Mouse (Mus musculus) neural tube, embryonic 14.5 days (tissue): ENCODE results near the gene St3gal3. TPM values are rescaled to one million over a fixed set of nuclear protein-coding genes. Genes with fewer than 3 reads are reported as not detected.

ENCODE experiments used
- ATAC-seq: fragments of 200-750 bp; cut with Nextera tagmentation; 2 replicates; pipeline ENCODE4 v1.8.0; 2017; ENCODE audit warnings: low read depth, mild to moderate bottlenecking, moderate TSS enrichment, moderate library complexity
- H3K27ac ChIP-seq: fragments of 300-500 bp; sonication (generic); 2 replicates; pipeline ENCODE4 v1.5.1; 2014; ENCODE audit warnings: low read depth, mild to moderate bottlenecking, control low read depth, low read length, moderate library complexity, mixed read lengths
- H3K27me3 ChIP-seq: fragments of 300-500 bp; sonication (generic); 2 replicates; pipeline ENCODE4 v1.6.1; 2014; ENCODE audit warnings: low read length; ENCODE audit not compliant: control insufficient read depth, insufficient read depth
- H3K36me3 ChIP-seq: fragments of 300-500 bp; sonication (generic); 2 replicates; pipeline ENCODE4 v1.6.1; 2014; ENCODE audit warnings: low read length, mixed read lengths; ENCODE audit not compliant: control insufficient read depth, insufficient read depth
- H3K4me1 ChIP-seq: fragments of 300-500 bp; sonication (generic); 2 replicates; pipeline ENCODE4 v1.6.1; 2014; ENCODE audit warnings: low read length; ENCODE audit not compliant: control insufficient read depth, insufficient read depth
- H3K4me2 ChIP-seq: fragments of 300-500 bp; sonication (generic); 2 replicates; pipeline ENCODE4 v1.6.1; 2014; ENCODE audit warnings: mild to moderate bottlenecking, low read depth, low read length, control low read depth
- H3K4me3 ChIP-seq: fragments of 300-500 bp; sonication (generic); 2 replicates; pipeline ENCODE4 v1.5.1; 2014; ENCODE audit warnings: low read depth, low read length, control low read depth, mixed read lengths
- H3K9ac ChIP-seq: fragments of 300-500 bp; sonication (generic); replicated peaks from 2 replicates; pipeline ENCODE4 v1.6.1; 2014; ENCODE audit warnings: low read depth, mild to moderate bottlenecking, control low read depth, low read length, mixed read lengths
- H3K9me3 ChIP-seq: fragments of 300-500 bp; sonication (generic); 2 replicates; pipeline ENCODE4 v1.6.1; 2016; ENCODE audit warnings: low read length; ENCODE audit not compliant: control insufficient read depth
- WGBS: fragments of 180-500 bp; shearing (Covaris S2); extraction: QIAGEN DNeasy Blood & Tissue Kit; methylation state at CpG from one replicate; pipeline ENCODE4 v1.1.7; 2014; 5-methylcytosine and 5-hydroxymethylcytosine counted together
- polyA plus RNA-seq: library from polyadenylated mRNA; unstranded; fragments of >200 nt; fragmentation: Nextera tagmentation; extraction: Ambion mirVana; gene quantifications from 2 replicates; pipeline ENCODE4 v1.2.1, GENCODE M21; 2014

The St3gal3 gene
- polyA plus RNA-seq, 1 experiment from 2014 or later = 10.6 TPM

DNA sequence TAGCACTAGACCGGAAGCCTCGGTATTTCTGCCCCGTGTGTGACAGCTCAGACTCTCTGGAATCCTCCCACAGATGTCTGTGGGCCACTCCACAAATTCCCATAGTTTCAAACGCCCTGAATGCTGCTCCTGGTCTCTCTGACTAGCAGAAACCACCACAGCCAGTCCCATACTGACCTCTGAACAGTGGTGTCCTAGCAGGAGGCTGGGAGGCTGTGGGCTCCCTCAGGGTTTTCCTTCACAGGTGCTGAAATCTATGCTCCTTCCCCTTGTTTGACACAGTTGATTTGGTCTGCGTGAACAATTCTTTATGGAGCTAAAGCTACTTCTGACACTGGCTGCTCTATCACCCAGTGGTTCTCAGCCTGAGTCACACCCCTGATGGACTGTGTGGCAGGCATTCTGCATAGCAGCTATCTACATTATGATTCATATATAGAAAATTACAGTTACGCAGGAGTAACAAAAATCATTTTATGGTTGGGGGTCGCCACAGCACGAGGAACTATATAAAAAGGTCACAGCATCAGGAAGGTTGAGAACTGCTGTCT, 31.4 kb downstream of the St3gal3 start:
- no peaks in the 10 kb centered on the region for H3K9me3 ChIP-seq
- H3K9ac ChIP-seq = no peak overlapping the region
- no peak for ATAC-seq
- H3K4me2 ChIP-seq = no peak overlapping the region
- no peak overlapping the region for H3K27ac ChIP-seq
- 82% methylated on average over 8 of the region's 8 CpGs for WGBS
- H3K27me3 ChIP-seq = no peaks in the 10 kb centered on the region
- no peaks in the 10 kb centered on the region for H3K36me3 ChIP-seq
- no peak overlapping the region for H3K4me3 ChIP-seq
- no peaks in the 10 kb centered on the region for H3K4me1 ChIP-seq

DNA sequence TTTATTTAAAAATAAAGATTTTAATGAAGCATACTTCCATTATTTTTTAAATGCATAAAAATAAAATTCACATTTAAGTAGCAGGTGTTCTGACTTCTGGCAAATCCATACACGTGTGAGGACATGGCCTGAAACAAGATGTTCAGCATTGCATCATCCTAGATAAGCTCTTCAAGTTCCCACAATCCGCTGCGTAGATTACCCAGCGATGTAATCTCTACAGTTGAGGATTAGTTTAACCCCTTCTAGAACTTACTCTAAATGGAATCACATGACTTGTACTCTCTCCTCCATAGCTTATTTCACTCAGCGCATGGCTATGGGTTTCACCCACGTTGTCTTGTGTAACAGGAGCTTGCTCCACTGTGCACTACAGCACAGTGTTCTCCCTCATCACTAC, 33.2 kb downstream of the St3gal3 start:
- ATAC-seq = no peak
- no peak overlapping the region for H3K27ac ChIP-seq
- no peak overlapping the region for H3K9ac ChIP-seq
- H3K4me2 ChIP-seq = no peak overlapping the region
- WGBS = 90% methylated on average over 6 of the region's 6 CpGs
- no peaks in the 10 kb centered on the region for H3K9me3 ChIP-seq
- no peaks in the 10 kb centered on the region for H3K36me3 ChIP-seq
- no peaks in the 10 kb centered on the region for H3K4me1 ChIP-seq
- H3K27me3 ChIP-seq = no peaks in the 10 kb centered on the region
- H3K4me3 ChIP-seq = no peak overlapping the region

DNA sequence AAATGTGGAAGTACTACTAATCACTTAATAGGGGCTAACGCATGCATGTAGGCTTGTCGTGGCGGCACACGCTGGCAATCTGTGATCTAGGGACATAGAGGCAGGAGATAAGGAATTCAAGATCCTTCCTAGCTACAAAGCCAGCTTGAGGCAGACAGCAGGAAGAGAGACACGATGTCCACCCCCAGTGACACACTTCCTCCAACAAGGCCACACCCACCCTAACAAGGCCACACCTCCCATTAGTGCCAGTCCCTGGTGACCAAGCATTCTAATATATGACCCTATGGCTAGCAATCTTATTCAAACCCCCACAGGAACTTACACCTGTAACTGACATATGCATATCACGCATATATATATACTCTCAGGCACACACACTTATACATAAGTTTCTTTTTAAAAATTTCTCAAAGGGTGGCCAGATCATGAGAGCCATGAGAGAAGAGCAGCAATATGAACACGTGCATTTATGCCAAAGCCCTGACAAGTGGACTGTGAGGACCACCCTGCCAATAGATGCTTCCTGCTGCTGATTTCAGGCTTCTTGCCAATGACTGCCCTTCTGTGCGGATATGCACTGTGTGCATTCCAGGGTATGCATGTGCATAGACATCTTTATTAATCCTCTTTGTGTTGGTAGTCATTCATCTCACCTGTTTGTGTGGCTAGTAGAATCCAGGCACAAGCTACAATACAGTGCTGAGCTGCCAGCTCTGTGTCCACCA, 34.9 kb downstream of the St3gal3 start:
- no peaks in the 10 kb centered on the region for H3K9me3 ChIP-seq
- no peak overlapping the region for H3K4me3 ChIP-seq

DNA sequence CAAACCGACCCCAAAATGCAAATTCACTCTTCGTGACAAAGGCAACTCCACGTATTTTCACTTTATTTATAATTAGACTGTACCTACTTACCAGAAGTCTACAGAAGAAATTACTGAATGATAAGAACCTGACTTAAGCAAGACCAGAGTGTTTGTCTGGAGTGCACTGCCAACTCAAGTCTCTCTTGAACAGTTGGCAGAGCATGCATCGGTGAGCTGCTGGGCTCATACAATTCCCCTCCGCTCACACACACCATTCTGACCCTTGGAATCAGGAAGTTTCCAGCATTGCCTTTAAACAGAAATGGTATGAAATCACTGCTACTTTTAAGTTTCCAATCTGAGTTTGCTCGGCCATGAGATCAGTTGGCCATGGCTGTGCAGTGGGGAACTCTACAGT, 36.1 kb downstream of the St3gal3 start:
- Histone ChIP-seq H3K9ac (no peak overlapping the region), H3K27me3 (no peaks in the 10 kb centered on the region), H3K4me1 (no peaks in the 10 kb centered on the region), H3K9me3 (no peaks in the 10 kb centered on the region), H3K27ac (no peak overlapping the region), H3K4me3 (no peak overlapping the region), H3K4me2 (no peak overlapping the region), H3K36me3 (no peaks in the 10 kb centered on the region)
- 97% methylated on average over 6 of the region's 6 CpGs for WGBS
- no peak for ATAC-seq

More for the DNA sequence above, 34.9 kb downstream of the St3gal3 start:
- Histone ChIP-seq H3K4me2 (no peak overlapping the region), H3K27me3 (no peaks in the 10 kb centered on the region), H3K36me3 (no peaks in the 10 kb centered on the region), H3K9ac (no peak overlapping the region), H3K27ac (no peak overlapping the region), H3K4me1 (no peaks in the 10 kb centered on the region)
- no peak for ATAC-seq
- WGBS = 91% methylated on average over 8 of the region's 8 CpGs

DNA sequence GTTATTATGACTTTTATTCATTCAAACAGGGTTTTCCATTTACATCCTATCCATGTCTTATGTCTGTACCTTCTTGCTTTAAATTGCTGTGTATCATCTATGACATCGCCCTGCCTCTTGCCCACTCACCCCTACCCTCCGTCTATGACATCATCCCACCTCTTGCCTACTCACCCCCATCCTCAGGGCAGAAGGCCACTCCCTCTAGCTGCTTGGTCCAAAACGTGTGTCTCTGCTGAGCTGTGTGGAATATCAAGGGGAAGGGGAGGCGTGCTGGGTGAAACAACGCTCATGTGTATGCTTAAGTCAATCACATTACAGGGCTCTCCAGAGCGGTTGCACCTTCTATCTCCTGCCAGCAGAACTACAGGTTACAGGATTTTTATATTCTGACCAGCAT, 38.6 kb downstream of the St3gal3 start:
- 81% methylated on average over 6 of the region's 6 CpGs for WGBS
- Histone ChIP-seq H3K4me2 (no peak overlapping the region), H3K27me3 (no peaks in the 10 kb centered on the region), H3K9me3 (no peaks in the 10 kb centered on the region), H3K4me1 (no peaks in the 10 kb centered on the region), H3K9ac (no peak overlapping the region), H3K36me3 (no peaks in the 10 kb centered on the region), H3K27ac (no peak overlapping the region), H3K4me3 (no peak overlapping the region)
- no peak for ATAC-seq

DNA sequence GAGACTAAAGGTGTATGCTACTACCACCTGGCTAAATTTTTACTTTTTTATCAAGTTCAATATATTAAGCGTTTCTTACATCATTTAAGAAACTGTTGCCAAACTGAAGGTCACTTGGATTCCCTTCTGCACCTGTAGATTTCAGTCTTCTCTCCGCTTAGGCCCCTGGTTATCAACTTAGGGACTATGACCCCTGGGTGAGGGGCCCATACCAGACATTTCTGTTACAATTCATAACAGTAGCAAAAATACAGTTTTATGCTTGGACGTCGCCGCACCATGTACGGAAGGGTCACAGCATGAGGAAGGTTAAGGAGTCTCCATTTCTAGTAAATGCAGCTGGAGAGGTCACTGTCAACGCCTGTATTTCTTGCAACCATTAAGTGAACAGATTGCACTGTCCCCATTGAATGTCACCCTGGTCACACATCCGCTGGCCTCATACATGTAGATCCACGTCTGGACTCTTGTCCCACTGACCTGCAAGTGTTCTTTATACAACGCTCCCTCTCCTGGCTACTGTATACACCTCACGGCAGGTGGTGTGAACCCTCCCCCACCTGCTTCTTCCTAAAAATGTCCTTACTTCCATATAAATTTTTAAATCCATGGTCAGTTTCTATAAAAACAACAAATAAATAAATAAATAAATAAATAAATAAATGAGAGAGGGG, 41.8 kb downstream of the St3gal3 start:
- no peak for ATAC-seq
- Histone ChIP-seq H3K9ac (no peak overlapping the region), H3K36me3 (no peaks in the 10 kb centered on the region), H3K4me2 (no peak overlapping the region), H3K27me3 (no peaks in the 10 kb centered on the region), H3K4me3 (no peak overlapping the region), H3K27ac (no peak overlapping the region), H3K4me1 (no peaks in the 10 kb centered on the region), H3K9me3 (no peaks in the 10 kb centered on the region)
- 96% methylated on average over 11 of the region's 11 CpGs for WGBS

DNA sequence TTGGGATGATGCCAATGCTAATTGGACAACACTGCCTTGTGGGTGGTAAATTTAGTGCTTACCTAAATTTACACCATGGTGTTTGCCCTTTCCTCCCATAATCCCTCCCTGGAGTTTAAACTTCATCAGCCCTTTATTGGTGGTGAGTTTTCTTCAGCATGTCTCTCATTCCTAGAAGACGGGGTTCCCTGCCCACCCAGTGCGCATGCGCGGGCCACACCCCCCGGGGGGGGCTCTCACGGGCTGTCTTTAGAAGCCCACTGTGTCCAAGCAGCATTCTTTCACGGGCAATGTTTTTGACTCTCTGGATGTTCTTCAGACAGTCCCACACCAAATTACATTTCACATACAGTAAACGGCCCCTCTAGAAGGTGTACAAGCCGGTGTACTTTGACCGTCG, 44.3 kb downstream of the St3gal3 start:
- Histone ChIP-seq H3K9me3 (no peaks in the 10 kb centered on the region), H3K4me2 (no peak overlapping the region), H3K27me3 (no peaks in the 10 kb centered on the region), H3K4me1 (no peaks in the 10 kb centered on the region), H3K36me3 (no peaks in the 10 kb centered on the region), H3K9ac (no peak overlapping the region), H3K4me3 (no peak overlapping the region), H3K27ac (no peak overlapping the region)
- ATAC-seq = no peak
- 92% methylated on average over 11 of the region's 11 CpGs for whole genome bisulfite sequencing

DNA sequence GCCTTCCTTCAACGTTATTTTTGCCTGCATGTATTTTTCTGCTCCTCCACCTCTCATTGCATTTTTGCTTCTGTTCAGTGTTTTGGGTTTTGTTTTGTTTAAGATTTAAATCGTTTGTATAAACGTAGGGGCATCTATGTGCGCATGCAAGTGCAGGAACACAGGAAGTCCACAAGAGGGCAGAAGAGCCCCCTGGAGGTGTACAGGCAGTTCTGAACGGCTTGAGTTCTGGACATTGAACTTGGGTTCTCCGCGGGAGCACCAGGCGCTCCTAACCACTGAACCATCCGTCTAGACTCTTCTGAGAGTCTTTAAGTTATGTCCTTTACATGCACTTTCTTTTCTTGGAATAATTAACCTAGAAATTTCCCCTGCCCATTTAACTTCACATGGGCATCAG, 44.8 kb downstream of the St3gal3 start:
- no peak for ATAC-seq
- Histone ChIP-seq H3K4me2 (no peak overlapping the region), H3K9me3 (no peaks in the 10 kb centered on the region), H3K27ac (no peak overlapping the region), H3K9ac (no peak overlapping the region), H3K36me3 (no peaks in the 10 kb centered on the region), H3K27me3 (no peaks in the 10 kb centered on the region), H3K4me1 (no peaks in the 10 kb centered on the region), H3K4me3 (no peak overlapping the region)
- WGBS = 57% methylated on average over 9 of the region's 9 CpGs

DNA sequence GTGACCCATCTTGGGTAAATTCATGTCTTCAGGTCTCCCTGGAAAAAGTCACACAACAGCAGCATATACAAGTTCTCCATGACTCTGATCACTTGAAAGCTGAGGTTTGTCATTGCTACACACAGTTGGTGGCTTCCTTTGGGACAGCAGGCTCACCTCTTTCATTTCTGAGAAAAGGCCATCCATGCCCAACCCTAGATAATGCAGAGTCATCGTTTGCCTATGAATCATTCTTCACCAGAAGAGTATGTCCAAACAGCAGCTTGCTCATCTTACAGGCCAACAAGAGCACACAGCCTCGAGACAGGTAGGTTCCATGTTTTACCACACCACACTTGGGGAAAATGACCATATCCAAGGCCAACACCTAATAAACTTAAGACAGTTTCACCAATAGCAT, 45.9 kb downstream of the St3gal3 start:
- Histone ChIP-seq H3K27me3 (no peaks in the 10 kb centered on the region), H3K36me3 (no peaks in the 10 kb centered on the region), H3K4me2 (no peak overlapping the region), H3K9me3 (no peaks in the 10 kb centered on the region), H3K4me1 (no peaks in the 10 kb centered on the region), H3K27ac (no peak overlapping the region), H3K4me3 (no peak overlapping the region), H3K9ac (no peak overlapping the region)
- no peak for ATAC-seq
- WGBS = 96% methylated on average over 2 of the region's 2 CpGs
